Mouse (Mus musculus): ENCODE results near the gene Vmn2r59.
"Not testable (repeated sequence)": the region's sequence is repeated elsewhere in the genome, so short reads cannot be mapped to it uniquely, and the experiment has no call there.

Gene Vmn2r59

GRCm38 (mm10) chr7:42058923-42059322, at the start of gene Vmn2r59:
TSS of gene Vmn2r59 (minus strand) at chr7:42059023.
- DNase-seq (ENCODE audit: low read depth, low spot score): no peak

DNA sequence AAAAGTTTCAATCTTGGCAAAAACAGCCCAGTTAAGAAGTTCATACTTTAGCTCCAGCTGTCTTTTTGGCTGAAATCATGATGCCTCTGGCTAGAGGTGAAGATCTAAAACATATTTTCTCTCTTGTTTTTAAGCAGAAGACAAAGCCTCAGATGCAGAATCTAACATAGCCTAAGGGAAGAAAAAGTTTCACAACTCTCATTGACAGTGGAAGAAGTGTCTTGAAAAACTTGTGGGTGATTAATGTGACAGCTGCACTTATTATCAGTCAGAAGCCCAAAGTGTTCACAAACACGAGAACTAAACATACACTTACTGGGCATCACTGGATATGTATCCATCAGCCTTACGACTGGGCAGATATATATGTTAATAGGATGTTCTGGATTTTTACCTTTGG, 48.6 kb upstream of the Vmn2r59 start, which contains the start of gene Vmn2r60:
TSS of gene Vmn2r60 (plus strand) at position 301 of the 400 bp plus-strand sequence.
- no peak for DNase-seq (ENCODE audit: low read depth, low spot score)

DNA sequence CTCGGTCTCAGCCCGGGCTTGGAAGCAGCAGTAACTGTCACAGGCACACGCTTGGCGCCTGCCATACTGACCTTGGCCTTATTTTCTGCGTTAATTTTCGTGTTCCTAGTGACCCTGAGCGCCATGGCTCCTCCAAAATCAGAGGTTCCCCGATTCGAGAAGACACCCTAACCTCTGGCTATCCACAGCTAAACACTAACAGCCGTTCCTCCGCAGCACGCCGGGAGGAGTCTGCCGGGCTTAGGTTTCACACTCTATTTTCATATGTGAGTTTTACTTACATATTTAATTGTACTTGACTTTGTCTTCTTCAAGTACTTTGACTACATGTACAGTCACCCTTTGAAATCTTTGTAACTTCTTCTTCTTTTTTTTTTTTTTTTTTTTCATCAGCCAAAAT, 48.2 kb upstream of the Vmn2r59 start:
- not testable (repeated sequence) for DNase-seq (ENCODE audit: low read depth, low spot score)

Measured in skeletal muscle tissue, adult 2 months (tissue).